Mouse (Mus musculus): Measurements from ENCODE around the gene Asic1.

- no peak for TF ChIP-seq CTCF (IDR thresholded peaks at IDR 0.05; ENCODE audit: insufficient read depth, low read depth, low read length)
- TF ChIP-seq POLR2A (IDR thresholded peaks at IDR 0.05; ENCODE audit: insufficient read depth, low read depth, low read length), result no peak
Observed at GRCm38 (mm10) chr15:99653876-99654275, 16.3 kb upstream of the Asic1 start.
